Mouse (Mus musculus) liver, postnatal 0 days (tissue): ENCODE measurements around the gene Fam189b.

Experiments used
- CTCF ChIP-seq: sonication (generic); IDR thresholded peaks from 2 replicates; pipeline ENCODE4 v1.5.1; 2016; ENCODE audit warnings: antibody characterized with exemption, low read depth
- EP300 ChIP-seq: IDR thresholded peaks from 2 replicates; pipeline ENCODE4 v1.6.1; 2016; ENCODE audit warnings: antibody characterized with exemption, low read depth, mild to moderate bottlenecking

- TF ChIP-seq CTCF (no peak), EP300 (no peak)
These were observed 25.2 kb downstream of the Fam189b start for GRCm38 (mm10) chr3:89208075-89208657.
